Mouse (Mus musculus) olfactory bulb, adult 2 months (tissue): ENCODE results near the gene Jaml.

Experiments used
- CTCF ChIP-seq: fragments of 200-500 bp; IDR thresholded peaks from 2 replicates; pipeline ENCODE4 v1.5.1; 2012; ENCODE audit warnings: low read depth, mild to moderate bottlenecking, low read length, moderate library complexity; ENCODE audit not compliant: insufficient read depth
- POLR2A ChIP-seq: fragments of 200-500 bp; IDR thresholded peaks from 2 replicates; pipeline ENCODE4 v1.6.1; 2012; ENCODE audit warnings: mild to moderate bottlenecking, low read depth, low read length, moderate library complexity; ENCODE audit not compliant: insufficient read depth

DNA sequence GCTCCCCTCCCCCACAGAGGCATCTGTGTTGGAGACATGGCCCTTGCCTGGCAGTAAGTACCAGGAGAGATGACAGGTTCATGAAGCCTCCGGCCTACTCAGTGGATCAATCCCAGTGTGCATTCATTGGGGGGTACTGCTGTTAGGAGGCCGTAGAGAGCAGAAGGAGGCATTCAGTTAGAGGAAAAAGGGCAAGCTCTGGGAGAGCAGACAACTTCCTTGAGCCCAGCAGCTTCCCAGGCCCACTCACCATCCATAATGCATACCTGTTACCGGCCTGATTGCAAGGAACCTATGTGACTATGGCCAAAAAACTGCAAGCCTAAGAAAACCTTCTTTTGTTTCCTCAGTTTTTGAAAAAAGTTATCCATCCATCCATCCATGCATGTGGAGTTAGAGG, 44.5 kb upstream of the Jaml start:
- TF ChIP-seq CTCF (no peak), POLR2A (no peak)
